Mouse (Mus musculus) layer of hippocampus, postnatal 10 days (tissue): ENCODE measurements around the gene Ikzf5. TPM values are rescaled to one million over a fixed set of nuclear protein-coding genes. Genes with fewer than 3 reads are reported as not detected.

Experiments used
- DNase-seq, 2 experiments: peaks; one replicate each; pipeline ENCODE4 v3.0.0; 2021; ENCODE audit warnings: low spot score in 2 of 2
- total RNA-seq, 2 experiments: library from RNA; stranded (reverse); gene quantifications; 2 replicates each; pipeline ENCODE4 v1.2.3; 2021

Ikzf5 gene
- total RNA-seq, 2 experiments from 2014 or later, result 50.8 to 54.8 TPM

- DNase-seq, result no peak
Measured at GRCm38 (mm10) chr7:131356105-131356504, 54.2 kb downstream of the Ikzf5 start.

- DNase-seq, result no peak
Measured at GRCm38 (mm10) chr7:131345856-131346541, 64.3 kb downstream of the Ikzf5 start.

Other genes starting within 250 kb of the Ikzf5 start
- gene 5430419D17Rik, start 236.1 kb downstream of the Ikzf5 start, total RNA-seq, result under 1 TPM in 1 of 2 experiments, not detected in 1; 0.05 TPM
- gene Cuzd1, start 88.2 kb downstream of the Ikzf5 start, total RNA-seq, result not detected
- gene Fam24b, start 81.0 kb downstream of the Ikzf5 start, total RNA-seq, result under 1 TPM in 1 of 2 experiments, not detected in 1; 0.57 TPM
- gene Fam24a, start 76.7 kb downstream of the Ikzf5 start, total RNA-seq, result not detected
- 10 to 100 TPM; 31.2 to 33.1 TPM for gene 2310057M21Rik, start 47.8 kb downstream of the Ikzf5 start, total RNA-seq
- 10 to 100 TPM; 30.7 to 42.4 TPM for gene Pstk, start 39.4 kb downstream of the Ikzf5 start, total RNA-seq
- 10 to 100 TPM; 68.8 to 71.2 TPM for gene Acadsb, start 80 bp upstream of the Ikzf5 start, total RNA-seq
- gene Hmx3, start 132.3 kb upstream of the Ikzf5 start, total RNA-seq, result not detected
- gene Hmx2, start 138.3 kb upstream of the Ikzf5 start, total RNA-seq, result not detected
- 10 to 100 TPM; 56.4 to 57.0 TPM for gene Bub3, start 149.7 kb upstream of the Ikzf5 start, total RNA-seq